Mouse (Mus musculus) stomach, postnatal 0 days (tissue): Measurements from ENCODE around the gene Tfip11. TPM values are rescaled to one million over a fixed set of nuclear protein-coding genes. Genes with fewer than 3 reads are reported as not detected.

ENCODE experiments used
- ATAC-seq: fragments of 200-750 bp; cut with Nextera tagmentation; 2 replicates; pipeline ENCODE4 v1.8.0; 2017; ENCODE audit not compliant: low FRiP score, low TSS enrichment
- DNase-seq: peaks from one replicate; pipeline ENCODE4 v3.0.0-alpha.2; 2016; ENCODE audit warnings: low spot score
- H3K27ac ChIP-seq: fragments of 300-500 bp; sonication (generic); replicated peaks from 2 replicates; pipeline ENCODE4 v1.5.1; 2014; ENCODE audit warnings: mild to moderate bottlenecking, control low read depth
- H3K27me3 ChIP-seq: fragments of 300-500 bp; sonication (generic); 2 replicates; pipeline ENCODE4 v1.6.1; 2014; ENCODE audit warnings: low read length; ENCODE audit not compliant: control insufficient read depth, insufficient read depth
- H3K36me3 ChIP-seq: fragments of 300-500 bp; sonication (generic); 2 replicates; pipeline ENCODE4 v1.6.1; 2014; ENCODE audit warnings: low read length, mixed read lengths; ENCODE audit not compliant: control insufficient read depth, insufficient read depth
- H3K4me1 ChIP-seq: fragments of 300-500 bp; sonication (generic); replicated peaks from 2 replicates; pipeline ENCODE4 v1.6.1; 2014; ENCODE audit warnings: antibody characterized with exemption; ENCODE audit not compliant: control insufficient read depth, insufficient read depth
- H3K4me2 ChIP-seq: fragments of 300-500 bp; sonication (generic); replicated peaks from 2 replicates; pipeline ENCODE4 v1.6.1; 2014; ENCODE audit warnings: low read depth, mild to moderate bottlenecking, control low read depth, moderate library complexity
- H3K4me3 ChIP-seq: fragments of 300-500 bp; sonication (generic); 2 replicates; pipeline ENCODE4 v1.5.1; 2014; ENCODE audit warnings: low read depth, low read length, control low read depth
- H3K9ac ChIP-seq: fragments of 300-500 bp; sonication (generic); 2 replicates; pipeline ENCODE4 v1.6.1; 2014; ENCODE audit warnings: mild to moderate bottlenecking, low read length, control low read depth, mixed read lengths
- H3K9me3 ChIP-seq: fragments of 300-500 bp; sonication (generic); 2 replicates; pipeline ENCODE4 v1.6.1; 2016; ENCODE audit warnings: low read length; ENCODE audit not compliant: control insufficient read depth
- CTCF ChIP-seq: IDR thresholded peaks from 2 replicates; pipeline ENCODE4 v1.5.1; 2016; ENCODE audit warnings: antibody characterized with exemption, low read depth, mild to moderate bottlenecking, moderate library complexity
- EP300 ChIP-seq: optimal IDR thresholded peaks from 2 replicates; pipeline ENCODE3; 2016; ENCODE audit warnings: antibody characterized with exemption
- WGBS: fragments of 180-500 bp; shearing (Covaris S2); extraction: QIAGEN DNeasy Blood & Tissue Kit; methylation state at CpG from one replicate; pipeline ENCODE4 v1.1.7; 2014; 5-methylcytosine and 5-hydroxymethylcytosine counted together
- polyA plus RNA-seq: library from polyadenylated mRNA; unstranded; fragments of >200 nt; fragmentation: Nextera tagmentation; extraction: Ambion mirVana; gene quantifications from 2 replicates; pipeline ENCODE4 v1.2.1, GENCODE M21; 2015

The Tfip11 gene
- polyA plus RNA-seq, 1 experiment from 2014 or later = 12.4 TPM

DNA sequence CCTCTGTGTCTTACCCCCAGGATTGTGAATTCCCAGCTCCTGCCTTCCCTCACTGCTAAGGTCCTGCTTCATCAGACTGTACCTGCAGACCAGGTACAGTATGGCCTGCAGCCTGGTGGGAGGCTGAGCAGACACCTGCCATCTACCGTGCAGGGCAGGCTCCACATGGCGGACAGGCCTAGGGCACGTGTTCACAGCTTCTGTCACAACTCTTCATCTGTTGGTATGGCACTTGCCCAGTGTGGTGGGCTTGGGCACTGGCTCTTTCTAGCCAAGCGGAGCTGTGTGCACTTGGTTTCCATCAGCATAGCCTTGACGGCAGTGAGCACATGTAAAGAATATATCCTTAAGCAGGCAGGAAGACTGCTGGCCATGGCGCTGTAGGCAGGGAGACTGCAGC is 40.7 kb downstream of the Tfip11 start:
- 93% methylated on average over 6 of the region's 6 CpGs for WGBS
- Histone ChIP-seq H3K4me1 (no peaks in the 10 kb centered on the region), H3K36me3 (peaks cover 25% of the 10 kb centered on the region), H3K9ac (no peak overlapping the region), H3K4me3 (no peak overlapping the region), H3K27me3 (no peaks in the 10 kb centered on the region), H3K4me2 (no peak overlapping the region), H3K9me3 (no peaks in the 10 kb centered on the region), H3K27ac (no peak overlapping the region)
- no peak for ATAC-seq
- TF ChIP-seq CTCF (no peak), EP300 (no peak)
- no peak for DNase-seq

- no peaks in the 10 kb centered on the region for H3K4me1 ChIP-seq
- no peak overlapping the region for H3K4me2 ChIP-seq
- no peaks in the 10 kb centered on the region for H3K9me3 ChIP-seq
- H3K4me3 ChIP-seq = no peak overlapping the region
- DNase-seq (no peak), ATAC-seq (no peak)
- H3K27me3 ChIP-seq = no peaks in the 10 kb centered on the region
- H3K36me3 ChIP-seq = peaks cover 28% of the 10 kb centered on the region
- TF ChIP-seq EP300 (no peak), CTCF (peak; percentile 17; the same call in 1 of the 2 replicates)
- H3K27ac ChIP-seq = no peak overlapping the region
- 87% methylated on average over 4 of the region's 4 CpGs for WGBS
- H3K9ac ChIP-seq = no peak overlapping the region
These were observed 41.2 kb downstream of the Tfip11 start for GRCm38 (mm10) chr5:112367338-112367737.

GRCm38 (mm10) chr5:112367929-112368328 is 41.8 kb downstream of the Tfip11 start:
- WGBS = 87% methylated on average over 12 of the region's 12 CpGs

DNA sequence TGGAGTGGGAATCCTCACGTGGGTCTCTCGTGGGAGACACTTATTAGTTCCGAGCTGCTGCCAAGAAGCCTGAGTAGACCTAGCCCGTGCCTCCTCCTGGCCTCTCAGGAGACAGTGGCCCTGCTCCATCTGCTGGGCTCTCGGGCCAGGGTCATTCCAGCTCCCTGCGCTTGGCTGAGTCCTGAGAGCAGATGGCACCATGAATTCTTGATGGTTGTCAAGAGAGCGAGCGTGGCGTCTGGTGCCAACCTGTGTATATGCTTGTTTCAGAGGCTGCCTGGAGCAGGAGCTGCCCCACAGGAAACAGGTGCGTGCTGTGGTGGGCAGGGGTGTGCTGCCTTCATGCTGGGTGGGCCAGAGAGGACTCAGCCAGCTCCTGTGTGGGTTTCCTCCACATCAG is 42.5 kb downstream of the Tfip11 start:
- H3K27ac ChIP-seq = no peak overlapping the region
- H3K4me3 ChIP-seq = no peak overlapping the region
- TF ChIP-seq EP300 = no peak
- TF ChIP-seq CTCF = no peak
- H3K27me3 ChIP-seq = no peaks in the 10 kb centered on the region
- H3K9ac ChIP-seq = no peak overlapping the region
- H3K9me3 ChIP-seq = no peaks in the 10 kb centered on the region
- no peak overlapping the region for H3K4me2 ChIP-seq
- 93% methylated on average over 10 of the region's 10 CpGs for WGBS
- H3K4me1 ChIP-seq = no peaks in the 10 kb centered on the region
- peaks cover 31% of the 10 kb centered on the region for H3K36me3 ChIP-seq
- DNase-seq (no peak), ATAC-seq (no peak)

More at GRCm38 (mm10) chr5:112367929-112368328, 41.8 kb downstream of the Tfip11 start:
- Histone ChIP-seq H3K9me3 (no peaks in the 10 kb centered on the region), H3K27me3 (no peaks in the 10 kb centered on the region), H3K4me2 (no peak overlapping the region), H3K9ac (no peak overlapping the region), H3K4me3 (no peak overlapping the region), H3K36me3 (peaks cover 31% of the 10 kb centered on the region), H3K27ac (no peak overlapping the region), H3K4me1 (no peaks in the 10 kb centered on the region)
- ATAC-seq = no peak
- no peak for TF ChIP-seq EP300
- TF ChIP-seq CTCF = no peak
- no peak for DNase-seq

GRCm38 (mm10) chr5:112369326-112369725 is 43.2 kb downstream of the Tfip11 start:
- no peak overlapping the region for H3K4me3 ChIP-seq
- no peaks in the 10 kb centered on the region for H3K9me3 ChIP-seq
- peaks cover 31% of the 10 kb centered on the region for H3K36me3 ChIP-seq
- TF ChIP-seq EP300 = no peak
- no peak for TF ChIP-seq CTCF
- no peak overlapping the region for H3K4me2 ChIP-seq
- ATAC-seq (no peak), DNase-seq (no peak)
- H3K27me3 ChIP-seq = no peaks in the 10 kb centered on the region
- 91% methylated on average over 13 of the region's 13 CpGs for whole genome bisulfite sequencing
- no peaks in the 10 kb centered on the region for H3K4me1 ChIP-seq
- no peak overlapping the region for H3K27ac ChIP-seq
- no peak overlapping the region for H3K9ac ChIP-seq

DNA sequence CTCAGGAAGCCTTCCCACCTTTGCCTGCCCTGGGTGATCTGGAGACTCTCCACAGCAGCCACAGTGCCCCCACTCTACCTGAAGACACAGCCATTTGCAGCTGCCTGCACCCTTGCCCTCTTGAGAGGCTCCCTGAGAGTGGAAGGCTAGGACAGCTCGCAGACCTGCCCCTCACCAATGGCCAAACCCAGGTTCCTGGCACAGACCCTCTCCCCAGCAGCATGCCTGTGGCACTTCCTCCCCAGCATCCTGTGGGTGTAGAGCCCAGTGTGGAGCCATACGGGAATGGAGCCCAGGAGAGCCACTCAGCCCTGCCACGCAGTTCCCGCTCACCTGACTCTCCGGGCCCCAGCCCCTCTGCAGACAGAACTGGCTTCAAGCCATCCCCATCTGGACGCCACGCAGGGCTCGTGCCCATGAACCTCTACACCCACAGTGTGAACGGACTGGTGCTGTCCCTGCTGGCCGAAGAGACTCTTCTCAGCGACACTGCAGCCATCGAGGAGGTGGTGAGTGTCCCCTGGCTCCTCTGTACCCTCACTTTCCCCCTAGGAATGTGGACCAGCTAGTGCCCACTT is 44.2 kb downstream of the Tfip11 start:
- ATAC-seq = peak; percentile 8; the same call in 1 of the 2 replicates
- TF ChIP-seq CTCF (no peak), EP300 (no peak)
- 88% methylated on average over 12 of the region's 12 CpGs for WGBS
- H3K4me2 ChIP-seq = no peak overlapping the region
- H3K27ac ChIP-seq = no peak overlapping the region
- no peak overlapping the region for H3K4me3 ChIP-seq
- DNase-seq = no peak
- no peaks in the 10 kb centered on the region for H3K9me3 ChIP-seq
- no peak overlapping the region for H3K9ac ChIP-seq
- H3K27me3 ChIP-seq = no peaks in the 10 kb centered on the region
- H3K36me3 ChIP-seq = peaks cover 27% of the 10 kb centered on the region
- H3K4me1 ChIP-seq = no peaks in the 10 kb centered on the region
